Mouse (Mus musculus): ENCODE measurements at regions not wholly inside any gene's neighbourhood (a gene's known extent, or its start where the extent isn't known, plus 50 kb on each side); places are given as distances from the start of the nearest gene placed in this dataset.

DNA sequence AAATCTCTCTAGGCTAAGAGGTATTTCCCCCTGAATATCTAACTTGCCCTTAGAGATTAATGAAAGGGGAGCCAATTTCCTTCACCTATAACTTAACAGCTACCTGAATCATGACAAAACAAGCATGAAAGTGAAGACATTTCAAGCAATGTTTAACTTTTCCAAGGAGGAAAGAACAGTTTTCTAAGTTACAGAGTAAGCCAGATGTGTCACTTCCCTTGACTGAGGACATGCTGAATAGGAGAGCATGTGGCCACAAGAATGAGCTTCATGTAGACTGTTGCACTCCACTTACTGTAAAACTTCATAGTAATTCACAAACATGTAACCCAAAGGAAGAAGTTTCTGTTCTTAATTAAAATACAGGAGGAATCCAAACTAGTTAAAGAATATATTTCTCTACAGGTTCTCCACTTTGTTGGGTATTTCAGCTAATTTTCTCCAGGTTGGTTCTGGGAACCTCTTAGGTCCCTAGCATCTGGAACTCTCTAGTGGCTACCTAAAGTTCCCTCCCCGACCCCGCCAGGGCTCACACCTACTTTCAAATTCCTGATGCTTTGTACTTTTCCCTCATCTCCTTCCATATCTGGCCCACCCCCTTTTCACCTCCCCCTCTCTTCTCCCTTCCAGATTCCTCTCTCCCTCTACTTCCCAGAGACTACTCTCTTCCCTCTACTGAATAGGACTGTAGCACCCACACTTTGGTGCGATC, 142.0 kb upstream of the Tyrp1 start:
- DNase-seq (ENCODE audit: low read depth, low spot score): no peak

- DNase-seq (ENCODE audit: low read depth, low spot score): peak; percentile 50
These were observed 121.2 kb upstream of the Tyrp1 start for GRCm38 (mm10) chr4:80712698-80713097.

DNA sequence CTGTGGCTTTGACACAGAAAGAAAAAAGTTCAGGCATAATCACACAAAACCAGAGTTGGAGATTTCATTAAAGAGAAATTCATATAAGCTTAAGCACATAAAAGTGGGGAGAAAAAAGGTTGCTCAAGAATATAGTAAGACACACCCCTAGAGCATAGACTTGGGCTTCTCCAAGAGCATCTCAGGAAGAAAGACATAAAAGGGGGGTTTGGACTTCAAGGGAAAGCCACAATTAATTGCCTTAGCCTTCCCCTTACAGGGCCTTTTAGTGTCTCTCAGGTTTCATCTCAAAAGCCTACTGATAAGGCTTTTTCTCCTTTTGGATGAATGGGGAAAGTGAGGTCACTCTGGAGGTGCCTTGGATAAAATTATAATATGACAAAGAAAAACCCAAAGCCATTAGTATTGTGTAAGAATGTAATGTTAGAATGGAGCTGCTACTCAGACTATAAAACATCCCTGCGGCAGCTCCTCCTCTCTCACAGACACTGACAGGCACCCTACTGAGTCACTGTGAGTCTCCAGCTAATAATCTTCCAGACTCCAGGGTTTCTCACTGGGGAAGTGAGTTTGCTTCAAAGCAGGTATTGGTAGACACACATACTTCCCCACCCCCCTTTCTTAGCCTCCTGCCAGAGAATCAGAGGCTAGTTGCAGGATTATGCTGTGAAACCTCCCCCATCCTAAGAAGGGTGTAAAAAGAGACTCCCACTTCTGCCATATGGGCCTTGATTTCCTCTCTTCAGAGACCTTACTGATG, 88.8 kb upstream of the Tyrp1 start:
- DNase-seq (ENCODE audit: low read depth, low spot score): no peak

- DNase-seq (ENCODE audit: low read depth, low spot score): no peak
These were observed 81.7 kb upstream of the Tyrp1 start for GRCm38 (mm10) chr4:80752259-80752658.

GRCm38 (mm10) chr4:80756114-80756513, 77.8 kb upstream of the Tyrp1 start:
- DNase-seq (ENCODE audit: low read depth, low spot score): no peak

GRCm38 (mm10) chr4:80764024-80764423, 69.9 kb upstream of the Tyrp1 start:
- no peak for DNase-seq (ENCODE audit: low read depth, low spot score)

- peak; percentile 66 for DNase-seq (ENCODE audit: low read depth, low spot score)
These were observed 68.1 kb upstream of the Tyrp1 start for GRCm38 (mm10) chr4:80765781-80766180.

- DNase-seq (ENCODE audit: low read depth, low spot score): no peak
These were observed 66.5 kb upstream of the Tyrp1 start for GRCm38 (mm10) chr4:80767447-80767846.
